Mouse (Mus musculus): ENCODE measurements around the gene Tex9.

DNA sequence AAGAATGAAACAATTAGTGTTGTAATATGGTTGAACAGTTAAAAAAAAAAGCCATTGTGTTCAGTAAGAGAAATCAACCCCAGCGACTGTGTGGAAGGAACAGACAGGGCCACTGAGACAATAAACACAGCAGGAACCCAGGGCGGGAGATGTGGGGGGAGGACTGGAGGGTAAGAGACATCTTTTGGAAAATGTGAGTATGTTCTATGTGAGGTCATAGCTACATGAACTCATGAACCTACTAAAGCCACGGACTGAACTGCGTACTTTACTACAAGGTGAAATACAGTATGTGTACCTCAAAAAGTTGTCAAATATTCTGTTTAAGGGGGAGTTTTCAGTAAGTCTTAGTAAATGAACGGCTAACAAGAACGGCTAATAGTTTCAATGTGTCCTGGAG, 14.7 kb downstream of the Tex9 start:
- TF ChIP-seq CTCF (IDR thresholded peaks at IDR 0.05; ENCODE audit: control insufficient read depth, insufficient read depth, low read length) (no peak), POLR2A (IDR thresholded peaks at IDR 0.05; ENCODE audit: borderline replicate concordance, control insufficient read depth, low read depth, low read length) (no peak)

All from bone marrow, adult 2 months (tissue).